22 mouse cellular contexts compared by ENCODE assay signal in genomic region chr16:79849152-79849551, GRCm38 (mm10).
"Had no signal": no experiment of that assay in that cellular context is flagged by ENCODE, and none has a peak within 500 bp of the region (broad histone marks: within the 10 kb centered on the region; RNA-seq: fewer than 3 reads in every experiment).

No protein-coding gene starts in this region.

- H3K27ac ChIP-seq: intestine, embryonic 15.5 days; kidney, embryonic 15.5 days; limb, embryonic 12.5 days; limb, embryonic 15.5 days; liver, embryonic 14.5 days; macrophage; neural tube, embryonic 13.5 days; stomach, embryonic 15.5 days had no signal

- H3K4me1 ChIP-seq: intestine, embryonic 15.5 days; kidney, embryonic 15.5 days; limb, embryonic 12.5 days; limb, embryonic 15.5 days; neural tube, embryonic 13.5 days; stomach, embryonic 15.5 days had no signal

- H3K4me3 ChIP-seq: intestine, embryonic 15.5 days; kidney, embryonic 15.5 days; limb, embryonic 12.5 days; limb, embryonic 15.5 days; myocyte; neural tube, embryonic 13.5 days; stomach, embryonic 15.5 days had no signal

- H3K4me2 ChIP-seq: intestine, embryonic 15.5 days; kidney, embryonic 15.5 days; limb, embryonic 12.5 days; limb, embryonic 15.5 days; liver, embryonic 11.5 days; lung, embryonic 14.5 days; neural tube, embryonic 13.5 days; stomach, embryonic 15.5 days had no signal

- H3K9ac ChIP-seq: intestine, embryonic 15.5 days; kidney, embryonic 15.5 days; limb, embryonic 12.5 days; limb, embryonic 15.5 days; liver, embryonic 14.5 days; liver, postnatal 0 days; lung, embryonic 14.5 days; neural tube, embryonic 13.5 days; stomach, embryonic 15.5 days had no signal

- DNase-seq: kidney, adult 11 months; kidney, adult 8-10 months; kidney, postnatal 10 days; kidney, postnatal 4 days; left cerebral cortex, postnatal 4 days; liver, postnatal 0 days; lung, embryonic 14.5 days; right cerebral cortex, adult 18-20 months; right cerebral cortex, postnatal 14 days; right cerebral cortex, postnatal 4 days; thymus, postnatal 25 days had no signal

- ATAC-seq: intestine, embryonic 15.5 days; liver, postnatal 0 days; lung, postnatal 0 days had no signal

- H3K9me3 ChIP-seq: intestine, embryonic 15.5 days; kidney, embryonic 15.5 days; limb, embryonic 12.5 days; limb, embryonic 15.5 days; neural tube, embryonic 13.5 days; stomach, embryonic 15.5 days had no signal

- H3K36me3 ChIP-seq: intestine, embryonic 15.5 days; kidney, embryonic 15.5 days; limb, embryonic 12.5 days; limb, embryonic 15.5 days; neural tube, embryonic 13.5 days; stomach, embryonic 15.5 days had no signal

- H3K27me3 ChIP-seq: intestine, embryonic 15.5 days; kidney, embryonic 15.5 days; limb, embryonic 12.5 days; limb, embryonic 15.5 days; neural tube, embryonic 13.5 days; stomach, embryonic 15.5 days had no signal
